Mouse (Mus musculus) neutrophil, adult 5-6 weeks (primary cell): ENCODE measurements around the gene Paqr7. TPM values are rescaled to one million over a fixed set of nuclear protein-coding genes. Genes with fewer than 3 reads are reported as not detected.

ENCODE experiments used
- ATAC-seq: fragments of 151-379, 151-347 bp; 2 replicates; pipeline ENCODE4 v1.8.0; 2017; ENCODE audit warnings: mild to moderate bottlenecking, moderate TSS enrichment; ENCODE audit not compliant: insufficient number of reproducible peaks, poor library complexity, low FRiP score, severe bottlenecking; ENCODE audit errors: extremely low read depth
- total RNA-seq: library from RNA; stranded (forward); fragments of 200-1000 nt; gene quantifications from 2 replicates; pipeline ENCODE4 v1.2.3, GENCODE M21; 2017

Gene Paqr7
- total RNA-seq, 1 experiment from 2014 or later = 3.5 TPM

- ATAC-seq = no peak
These were observed 22.8 kb downstream of the Paqr7 start for GRCm38 (mm10) chr4:134519281-134519680.

GRCm38 (mm10) chr4:134523447-134523846 is 26.9 kb downstream of the Paqr7 start:
- ATAC-seq = no peak

GRCm38 (mm10) chr4:134525806-134526205 is 29.3 kb downstream of the Paqr7 start:
- no peak for ATAC-seq

GRCm38 (mm10) chr4:134526220-134526619 is 29.7 kb downstream of the Paqr7 start:
- no peak for ATAC-seq

GRCm38 (mm10) chr4:134532928-134533327 is 36.4 kb downstream of the Paqr7 start:
- no peak for ATAC-seq

- ATAC-seq = no peak
These were observed 36.9 kb downstream of the Paqr7 start for GRCm38 (mm10) chr4:134533421-134533820.

- peak; percentile 35; the same call in 1 of the 2 replicates for ATAC-seq
These were observed 37.8 kb downstream of the Paqr7 start for GRCm38 (mm10) chr4:134534124-134534886.

GRCm38 (mm10) chr4:134534932-134535786 is 38.7 kb downstream of the Paqr7 start, which contains the start of gene Mtfr1l:
TSS of gene Mtfr1l (minus strand) at chr4:134535387.
- peak; percentile 93 for ATAC-seq

GRCm38 (mm10) chr4:134535787-134536151 is 39.3 kb downstream of the Paqr7 start:
- ATAC-seq = no peak

- ATAC-seq = no peak
These were observed 42.6 kb downstream of the Paqr7 start for GRCm38 (mm10) chr4:134538997-134539580.

- no peak for ATAC-seq
These were observed 46.2 kb downstream of the Paqr7 start for GRCm38 (mm10) chr4:134542726-134543125.

- peak; percentile 57 for ATAC-seq
These were observed 46.8 kb downstream of the Paqr7 start for GRCm38 (mm10) chr4:134543261-134543660.

GRCm38 (mm10) chr4:134546814-134547705 is 50.6 kb downstream of the Paqr7 start:
- ATAC-seq = no peak

- ATAC-seq = peak; percentile 82
These were observed 51.9 kb downstream of the Paqr7 start for GRCm38 (mm10) chr4:134548169-134548938.

GRCm38 (mm10) chr4:134549899-134550298 is 53.4 kb downstream of the Paqr7 start:
- no peak for ATAC-seq

- ATAC-seq = no peak
These were observed 55.2 kb downstream of the Paqr7 start, which contains the start of gene Selenon for GRCm38 (mm10) chr4:134551494-134552316. TSS of gene Selenon (minus strand) at chr4:134552166.

GRCm38 (mm10) chr4:134553631-134554030 is 57.1 kb downstream of the Paqr7 start:
- ATAC-seq = no peak
